Mouse (Mus musculus): ENCODE measurements around the gene Spaca7. TPM values are rescaled to one million over a fixed set of nuclear protein-coding genes. Genes with fewer than 3 reads are reported as not detected.

The Spaca7 gene
- polyA plus RNA-seq, 1 experiment, result not detected

DNA sequence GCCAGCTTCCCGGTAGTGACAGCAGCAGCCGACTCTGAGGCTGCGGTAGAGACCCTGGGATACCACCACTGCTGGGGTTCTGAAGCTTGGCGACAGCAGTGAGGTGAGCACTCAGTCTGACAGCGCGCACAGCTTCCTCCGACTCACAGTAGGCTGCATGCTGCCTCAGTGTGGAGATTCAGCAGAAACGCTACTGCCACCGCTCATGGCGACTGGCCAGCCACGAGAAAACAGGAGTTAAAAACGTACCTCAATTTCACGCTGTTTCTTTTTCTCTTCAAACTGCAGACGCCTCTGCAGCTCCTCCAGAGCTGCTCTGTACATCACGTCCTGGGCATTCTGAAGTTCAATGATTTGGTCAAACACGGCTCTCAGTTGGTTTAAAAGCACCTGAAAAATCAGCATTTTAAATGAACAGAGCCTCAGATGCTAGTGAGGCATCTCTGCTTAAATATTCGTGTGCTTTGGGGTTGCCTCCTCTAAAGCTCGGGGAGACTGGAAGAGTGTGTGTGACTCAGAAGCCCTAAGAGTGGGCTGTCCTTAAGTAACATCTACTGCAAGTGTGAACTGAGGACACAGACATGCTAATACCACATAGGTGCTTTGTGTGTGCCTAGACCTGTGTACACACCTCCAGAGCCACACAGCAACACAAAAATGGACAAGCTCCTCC lies 48.9 kb downstream of the Spaca7 start:
- 95% methylated on average over 18 of the region's 18 CpGs for WGBS
- H3K4me3 ChIP-seq (replicated peaks; ENCODE audit: control insufficient read depth, low read depth, low read length), result no peak overlapping the region
- no peaks in the 10 kb centered on the region for H3K4me1 ChIP-seq (ENCODE audit: control insufficient read depth, insufficient read depth, low read length)
- no peak overlapping the region for H3K27ac ChIP-seq (ENCODE audit: control insufficient read depth, insufficient read depth, low read depth, low read length, poor library complexity)
- no peak for TF ChIP-seq POLR2A (IDR thresholded peaks at IDR 0.05; ENCODE audit: borderline replicate concordance, control insufficient read depth, low read depth, low read length)
- no peak for TF ChIP-seq CTCF (IDR thresholded peaks at IDR 0.05; ENCODE audit: control insufficient read depth, insufficient read depth, low read length)

DNA sequence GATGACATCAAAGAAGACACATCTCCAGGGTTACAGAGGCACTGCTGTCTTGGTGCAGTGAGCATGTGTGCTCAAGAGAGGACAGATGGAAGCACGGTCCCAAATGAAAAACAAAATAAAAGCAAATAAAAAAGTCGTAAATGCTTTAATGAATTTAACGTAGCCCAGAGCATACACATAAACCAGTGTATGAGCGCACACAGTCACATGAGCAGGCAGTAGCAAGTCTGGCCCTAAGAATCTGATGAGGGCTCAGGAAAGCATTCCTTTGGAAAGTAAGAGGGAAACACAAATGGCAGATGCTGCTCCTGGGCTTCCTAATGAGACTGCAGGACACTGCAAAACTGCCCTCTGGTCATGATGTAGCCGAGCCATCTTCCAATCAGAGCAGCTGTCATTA lies 53.1 kb downstream of the Spaca7 start:
- no peaks in the 10 kb centered on the region for H3K4me1 ChIP-seq (ENCODE audit: control insufficient read depth, insufficient read depth, low read length)
- TF ChIP-seq POLR2A (IDR thresholded peaks at IDR 0.05; ENCODE audit: borderline replicate concordance, control insufficient read depth, low read depth, low read length) (no peak), CTCF (IDR thresholded peaks at IDR 0.05; ENCODE audit: control insufficient read depth, insufficient read depth, low read length) (no peak)

GRCm38 (mm10) chr8:12629079-12629478 lies 56.2 kb downstream of the Spaca7 start:
- no peak overlapping the region for H3K4me3 ChIP-seq (replicated peaks; ENCODE audit: control insufficient read depth, low read depth, low read length)
- H3K4me1 ChIP-seq (ENCODE audit: control insufficient read depth, insufficient read depth, low read length), result no peaks in the 10 kb centered on the region
- no peak overlapping the region for H3K27ac ChIP-seq (ENCODE audit: control insufficient read depth, insufficient read depth, low read depth, low read length, poor library complexity)
- TF ChIP-seq CTCF (IDR thresholded peaks at IDR 0.05; ENCODE audit: control insufficient read depth, insufficient read depth, low read length), result peak; percentile 43
- no peak for TF ChIP-seq POLR2A (IDR thresholded peaks at IDR 0.05; ENCODE audit: borderline replicate concordance, control insufficient read depth, low read depth, low read length)
- WGBS, result 71% methylated on average over 3 of the region's 3 CpGs

More for the DNA sequence above, 53.1 kb downstream of the Spaca7 start:
- WGBS, result 97% methylated on average over 5 of the region's 5 CpGs
- Histone ChIP-seq H3K4me3 (replicated peaks; ENCODE audit: control insufficient read depth, low read depth, low read length) (no peak overlapping the region), H3K27ac (ENCODE audit: control insufficient read depth, insufficient read depth, low read depth, low read length, poor library complexity) (no peak overlapping the region)

- 79% methylated on average over 2 of the region's 2 CpGs for WGBS
- TF ChIP-seq POLR2A (IDR thresholded peaks at IDR 0.05; ENCODE audit: borderline replicate concordance, control insufficient read depth, low read depth, low read length), result no peak
- no peak for TF ChIP-seq CTCF (IDR thresholded peaks at IDR 0.05; ENCODE audit: control insufficient read depth, insufficient read depth, low read length)
These were observed 62.5 kb downstream of the Spaca7 start for GRCm38 (mm10) chr8:12635366-12635765.

DNA sequence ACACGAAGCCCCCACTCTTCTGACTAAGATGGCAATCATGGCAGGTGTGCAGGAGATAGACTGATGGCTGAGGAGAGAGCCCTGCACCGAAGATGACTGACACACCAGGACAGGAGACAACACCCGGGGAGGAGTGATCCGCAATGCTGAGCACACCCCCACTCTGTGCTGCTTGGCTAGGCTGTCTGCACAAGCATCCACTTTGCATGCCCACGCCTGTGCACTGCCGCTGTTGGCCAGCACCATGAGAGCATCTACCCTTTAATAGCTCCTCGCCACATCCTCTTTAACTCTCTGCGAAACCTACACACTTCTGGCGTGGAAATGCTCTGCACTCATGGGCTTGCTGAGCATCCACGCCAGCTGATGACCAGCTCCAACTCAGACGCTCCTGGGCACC lies 65.6 kb downstream of the Spaca7 start:
- no peak for TF ChIP-seq POLR2A (IDR thresholded peaks at IDR 0.05; ENCODE audit: borderline replicate concordance, control insufficient read depth, low read depth, low read length)
- TF ChIP-seq CTCF (IDR thresholded peaks at IDR 0.05; ENCODE audit: control insufficient read depth, insufficient read depth, low read length), result no peak
- no peak overlapping the region for H3K27ac ChIP-seq (ENCODE audit: control insufficient read depth, insufficient read depth, low read depth, low read length, poor library complexity)
- no peaks in the 10 kb centered on the region for H3K4me1 ChIP-seq (ENCODE audit: control insufficient read depth, insufficient read depth, low read length)
- H3K4me3 ChIP-seq (replicated peaks; ENCODE audit: control insufficient read depth, low read depth, low read length), result no peak overlapping the region
- 90% methylated on average over 11 of the region's 11 CpGs for WGBS

More at GRCm38 (mm10) chr8:12635366-12635765, 62.5 kb downstream of the Spaca7 start:
- no peaks in the 10 kb centered on the region for H3K4me1 ChIP-seq (ENCODE audit: control insufficient read depth, insufficient read depth, low read length)
- H3K27ac ChIP-seq (ENCODE audit: control insufficient read depth, insufficient read depth, low read depth, low read length, poor library complexity), result no peak overlapping the region
- no peak overlapping the region for H3K4me3 ChIP-seq (replicated peaks; ENCODE audit: control insufficient read depth, low read depth, low read length)

- 91% methylated on average over 6 of the region's 6 CpGs for WGBS
- no peaks in the 10 kb centered on the region for H3K4me1 ChIP-seq (ENCODE audit: control insufficient read depth, insufficient read depth, low read length)
- no peak overlapping the region for H3K27ac ChIP-seq (ENCODE audit: control insufficient read depth, insufficient read depth, low read depth, low read length, poor library complexity)
- TF ChIP-seq CTCF (IDR thresholded peaks at IDR 0.05; ENCODE audit: control insufficient read depth, insufficient read depth, low read length) (no peak), POLR2A (IDR thresholded peaks at IDR 0.05; ENCODE audit: borderline replicate concordance, control insufficient read depth, low read depth, low read length) (no peak)
- H3K4me3 ChIP-seq (replicated peaks; ENCODE audit: control insufficient read depth, low read depth, low read length), result no peak overlapping the region
These were observed 68.7 kb downstream of the Spaca7 start for GRCm38 (mm10) chr8:12641527-12641926.

DNA sequence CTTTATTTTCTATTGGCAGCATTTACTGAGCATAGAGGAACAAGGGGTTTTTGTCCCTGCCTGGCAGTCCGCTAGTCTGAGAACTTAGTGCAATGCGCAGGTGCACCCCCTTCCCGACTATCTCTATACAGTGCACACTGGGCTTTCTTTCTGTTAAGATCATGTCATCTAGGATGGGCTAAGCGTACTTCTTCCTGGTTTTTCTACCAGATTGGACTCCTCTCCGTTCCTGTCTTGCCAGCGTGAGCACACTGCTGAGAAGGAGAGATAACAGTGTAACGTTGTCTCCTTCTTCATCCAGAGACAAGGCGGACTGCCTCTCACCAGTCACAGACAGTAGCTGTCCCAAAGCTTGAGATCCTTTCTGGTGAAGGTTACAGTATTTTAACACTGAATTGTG lies 71.5 kb downstream of the Spaca7 start:
- Histone ChIP-seq H3K4me1 (ENCODE audit: control insufficient read depth, insufficient read depth, low read length) (no peaks in the 10 kb centered on the region), H3K27ac (ENCODE audit: control insufficient read depth, insufficient read depth, low read depth, low read length, poor library complexity) (no peak overlapping the region), H3K4me3 (replicated peaks; ENCODE audit: control insufficient read depth, low read depth, low read length) (no peak overlapping the region)
- TF ChIP-seq CTCF (IDR thresholded peaks at IDR 0.05; ENCODE audit: control insufficient read depth, insufficient read depth, low read length) (no peak), POLR2A (IDR thresholded peaks at IDR 0.05; ENCODE audit: borderline replicate concordance, control insufficient read depth, low read depth, low read length) (no peak)
- 84% methylated on average over 8 of the region's 8 CpGs for WGBS

DNA sequence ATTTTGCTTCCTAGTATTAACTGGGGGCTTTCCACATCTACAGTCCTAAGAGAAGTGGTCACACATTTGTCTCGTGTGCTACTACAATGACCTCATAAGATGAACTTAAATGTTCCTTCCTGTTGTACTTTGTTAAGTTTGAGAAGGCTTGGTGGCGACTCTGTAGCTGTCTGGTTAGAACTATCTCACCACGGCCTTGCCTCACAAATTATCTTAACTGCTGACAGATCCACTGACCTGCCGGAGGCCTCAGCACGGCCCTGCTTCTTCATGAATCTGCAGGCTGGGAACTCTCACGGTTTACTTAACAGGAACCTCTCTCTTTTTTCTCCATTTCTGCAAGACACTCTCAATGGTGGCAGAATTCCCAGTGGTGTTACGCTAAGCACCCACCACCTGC lies 72.1 kb downstream of the Spaca7 start:
- Histone ChIP-seq H3K27ac (ENCODE audit: control insufficient read depth, insufficient read depth, low read depth, low read length, poor library complexity) (no peak overlapping the region), H3K4me3 (replicated peaks; ENCODE audit: control insufficient read depth, low read depth, low read length) (no peak overlapping the region), H3K4me1 (ENCODE audit: control insufficient read depth, insufficient read depth, low read length) (no peaks in the 10 kb centered on the region)
- WGBS, result 81% methylated on average over 7 of the region's 7 CpGs
- TF ChIP-seq POLR2A (IDR thresholded peaks at IDR 0.05; ENCODE audit: borderline replicate concordance, control insufficient read depth, low read depth, low read length), result no peak
- no peak for TF ChIP-seq CTCF (IDR thresholded peaks at IDR 0.05; ENCODE audit: control insufficient read depth, insufficient read depth, low read length)

DNA sequence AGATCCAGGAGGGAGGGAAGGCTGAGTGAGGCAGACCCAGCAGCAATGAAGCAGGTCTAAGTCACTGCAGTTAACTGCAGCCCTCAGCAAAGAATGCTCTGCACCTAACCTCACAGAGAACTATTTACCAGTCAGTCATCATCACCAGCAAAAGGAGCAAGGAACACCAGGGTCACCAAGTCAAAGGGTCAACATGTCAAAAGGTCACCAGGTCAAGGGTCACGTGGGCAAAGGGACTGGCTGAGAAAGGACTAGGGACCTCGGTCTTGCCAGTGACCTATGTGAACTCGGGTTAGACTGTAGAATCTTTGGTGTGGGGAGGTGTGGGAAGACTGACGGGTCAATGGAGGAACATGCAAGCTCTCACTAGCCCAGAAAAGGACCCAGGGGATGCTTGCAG lies 73.7 kb downstream of the Spaca7 start:
- WGBS, result 90% methylated on average over 4 of the region's 4 CpGs
- no peak for TF ChIP-seq POLR2A (IDR thresholded peaks at IDR 0.05; ENCODE audit: borderline replicate concordance, control insufficient read depth, low read depth, low read length)
- TF ChIP-seq CTCF (IDR thresholded peaks at IDR 0.05; ENCODE audit: control insufficient read depth, insufficient read depth, low read length), result no peak
- Histone ChIP-seq H3K27ac (ENCODE audit: control insufficient read depth, insufficient read depth, low read depth, low read length, poor library complexity) (no peak overlapping the region), H3K4me1 (ENCODE audit: control insufficient read depth, insufficient read depth, low read length) (no peaks in the 10 kb centered on the region), H3K4me3 (replicated peaks; ENCODE audit: control insufficient read depth, low read depth, low read length) (no peak overlapping the region)

Data from bone marrow, adult 2 months (tissue).